Mouse (Mus musculus): ENCODE results near the gene Mrps21.
"Not testable (repeated sequence)": the region's sequence is repeated elsewhere in the genome, so short reads cannot be mapped to it uniquely, and the experiment has no call there.

Mrps21 gene

GRCm38 (mm10) chr3:95891211-95892065 lies 20.1 kb upstream of the Mrps21 start, which contains the start of gene BC028528:
Gene BC028528 (minus strand): TSS chr3:95892005.
- in situ Hi-C loops (cut with MseI, MboI), result no loop called here

- in situ Hi-C loops (cut with MseI, MboI), result no loop called here
These were observed 18.3 kb upstream of the Mrps21 start for GRCm38 (mm10) chr3:95889664-95890063.

GRCm38 (mm10) chr3:95887596-95887995 lies 16.3 kb upstream of the Mrps21 start:
- in situ Hi-C loops (cut with MseI, MboI), result no loop called here

- in situ Hi-C loops (cut with MseI, MboI), result no loop called here
These were observed 13.1 kb upstream of the Mrps21 start for GRCm38 (mm10) chr3:95884400-95884799.

GRCm38 (mm10) chr3:95882816-95883425 lies 11.6 kb upstream of the Mrps21 start:
- in situ Hi-C loops (cut with MseI, MboI), result no loop called here

GRCm38 (mm10) chr3:95881979-95882815 lies 10.9 kb upstream of the Mrps21 start, which contains the start of gene Ciart:
Gene Ciart (minus strand): TSS chr3:95882251.
- in situ Hi-C loops (cut with MseI, MboI), result no loop called here

GRCm38 (mm10) chr3:95879063-95879462 lies 7.7 kb upstream of the Mrps21 start:
- in situ Hi-C loops (cut with MseI, MboI), result no loop called here

- in situ Hi-C loops (cut with MseI, MboI), result no loop called here
These were observed 729 bp upstream of the Mrps21 start for GRCm38 (mm10) chr3:95872048-95872447.

- in situ Hi-C loops (cut with MseI, MboI), result no loop called here
These were observed 343 bp downstream of the Mrps21 start for GRCm38 (mm10) chr3:95870976-95871375.

- in situ Hi-C loops (cut with MseI, MboI), result no loop called here
These were observed 3.9 kb downstream of the Mrps21 start for GRCm38 (mm10) chr3:95867408-95867807.

- in situ Hi-C loops (cut with MseI, MboI), result no loop called here
These were observed 5.2 kb downstream of the Mrps21 start for GRCm38 (mm10) chr3:95866071-95866470.

GRCm38 (mm10) chr3:95865571-95865970 lies 5.7 kb downstream of the Mrps21 start:
- in situ Hi-C loops (cut with MseI, MboI), result no loop called here

GRCm38 (mm10) chr3:95865050-95865449 lies 6.3 kb downstream of the Mrps21 start:
- in situ Hi-C loops (cut with MseI, MboI), result no loop called here

GRCm38 (mm10) chr3:95863578-95863977 lies 7.7 kb downstream of the Mrps21 start:
- in situ Hi-C loops (cut with MseI, MboI), result no loop called here

GRCm38 (mm10) chr3:95861796-95862195 lies 9.5 kb downstream of the Mrps21 start:
- in situ Hi-C loops (cut with MseI, MboI), result no loop called here

GRCm38 (mm10) chr3:95861216-95861615 lies 10.1 kb downstream of the Mrps21 start:
- in situ Hi-C loops (cut with MseI, MboI), result no loop called here

GRCm38 (mm10) chr3:95860323-95860722 lies 11.0 kb downstream of the Mrps21 start:
- in situ Hi-C loops (cut with MseI, MboI), result no loop called here

GRCm38 (mm10) chr3:95858278-95858677 lies 13.0 kb downstream of the Mrps21 start:
- in situ Hi-C loops (cut with MseI, MboI), result not testable (repeated sequence)

- in situ Hi-C loops (cut with MseI, MboI), result not testable (repeated sequence)
These were observed 14.3 kb downstream of the Mrps21 start for GRCm38 (mm10) chr3:95857050-95857449.

GRCm38 (mm10) chr3:95856115-95856514 lies 15.2 kb downstream of the Mrps21 start:
- in situ Hi-C loops (cut with MseI, MboI), result no loop called here

- in situ Hi-C loops (cut with MseI, MboI), result no loop called here
These were observed 15.7 kb downstream of the Mrps21 start, which contains the start of gene Prpf3 for GRCm38 (mm10) chr3:95855502-95856089. Gene Prpf3 (minus strand): TSS chr3:95855885.

- in situ Hi-C loops (cut with MseI, MboI), result no loop called here
These were observed 20.0 kb downstream of the Mrps21 start for GRCm38 (mm10) chr3:95851317-95851716.
